Mouse (Mus musculus): ENCODE results near the gene Sptbn1.

The Sptbn1 gene

GRCm38 (mm10) chr11:30267892-30268647 lies at the start of gene Sptbn1:
Sptbn1 (minus strand) TSS chr11:30268175.
- DNase-seq (ENCODE audit: low read depth) = peak; percentile 57

- DNase-seq (ENCODE audit: low read depth) = no peak
Measured at GRCm38 (mm10) chr11:30294279-30294678, 26.3 kb upstream of the Sptbn1 start.

- DNase-seq (ENCODE audit: low read depth) = no peak
Measured at GRCm38 (mm10) chr11:30292221-30293160, 24.5 kb upstream of the Sptbn1 start.

DNA sequence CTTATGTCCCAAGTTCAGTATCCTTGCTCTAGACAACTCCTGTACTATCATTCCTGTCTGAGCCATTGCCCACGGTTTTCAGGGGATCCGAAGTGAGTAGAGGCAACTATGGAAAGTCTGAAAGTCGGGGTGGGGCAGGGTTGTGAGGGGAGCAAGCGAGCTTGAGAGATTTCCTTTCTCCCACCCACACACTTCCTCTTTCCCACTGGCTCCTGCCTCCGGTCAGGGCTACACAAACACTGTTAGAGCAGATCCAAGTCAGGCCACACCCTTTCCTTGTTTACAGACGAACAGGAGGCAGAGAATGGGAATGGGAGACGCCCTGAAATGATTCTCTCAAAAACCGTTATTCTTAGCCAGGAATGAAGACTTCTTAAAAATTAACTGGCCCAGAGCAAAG lies 23.2 kb upstream of the Sptbn1 start:
- DNase-seq (ENCODE audit: low read depth) = no peak

DNA sequence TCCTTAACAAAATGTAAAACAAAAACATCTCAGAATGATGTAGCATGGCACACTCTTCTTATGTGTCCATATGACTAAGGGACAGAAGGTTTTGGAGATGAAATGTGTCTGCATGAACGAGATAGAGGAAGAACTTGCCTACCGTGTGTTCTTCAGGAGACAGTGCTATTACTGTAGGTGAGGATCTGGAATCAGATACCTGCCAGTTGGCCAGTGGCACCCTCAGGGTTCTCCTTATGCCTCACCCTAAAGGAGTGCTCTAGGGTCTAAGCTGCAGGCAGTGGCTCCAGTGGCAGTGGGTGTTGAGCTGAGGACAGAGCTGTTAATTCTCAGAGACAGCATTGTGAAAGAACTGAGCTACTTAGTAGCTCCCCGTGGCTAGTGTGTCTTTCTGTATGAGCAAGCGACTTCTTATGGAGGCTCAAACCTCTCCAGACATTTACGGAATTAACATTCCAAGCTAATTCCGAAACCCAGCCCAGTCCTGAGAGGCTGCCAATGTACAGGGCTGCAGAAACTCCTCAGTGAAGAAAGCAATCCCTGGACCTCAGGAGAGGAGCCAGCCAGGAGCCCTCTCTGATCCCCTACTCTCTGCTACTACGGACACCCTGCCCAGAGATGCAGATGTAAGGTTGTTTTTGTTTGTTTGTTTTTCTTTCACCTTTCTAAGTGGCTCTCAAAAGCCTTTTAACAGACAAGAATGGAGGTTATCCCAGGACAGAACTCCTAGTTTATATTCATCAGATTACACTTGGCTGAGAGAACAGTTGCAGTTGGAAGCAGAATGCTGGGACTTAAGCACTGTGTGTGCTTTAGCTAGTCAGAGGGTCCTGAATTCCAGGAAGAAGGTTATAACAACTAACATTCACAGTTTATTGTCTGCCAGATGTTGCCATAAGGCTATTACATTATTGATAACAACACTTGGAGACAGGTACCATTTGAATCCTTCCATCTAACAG lies 21.8 kb upstream of the Sptbn1 start:
- no peak for DNase-seq (ENCODE audit: low read depth)

DNA sequence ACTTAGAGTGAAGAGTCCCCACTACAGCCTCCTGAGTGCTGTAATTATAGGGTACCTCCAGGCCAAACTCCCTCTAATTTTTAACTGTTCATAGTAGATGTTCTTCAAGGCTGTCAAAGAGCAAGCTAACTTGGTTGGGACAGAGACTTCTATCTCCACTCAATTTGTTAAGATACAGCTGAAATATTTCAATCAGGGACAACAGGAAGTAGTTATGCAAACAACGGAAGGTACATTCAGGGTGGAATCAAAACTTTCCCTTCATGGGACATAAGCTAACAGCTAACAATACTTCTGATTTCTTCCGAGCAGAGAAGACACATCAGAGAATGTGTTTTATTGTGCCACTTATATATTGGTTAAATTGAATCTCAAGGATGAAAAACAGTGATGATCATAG lies 20.1 kb upstream of the Sptbn1 start:
- DNase-seq (ENCODE audit: low read depth) = no peak

DNA sequence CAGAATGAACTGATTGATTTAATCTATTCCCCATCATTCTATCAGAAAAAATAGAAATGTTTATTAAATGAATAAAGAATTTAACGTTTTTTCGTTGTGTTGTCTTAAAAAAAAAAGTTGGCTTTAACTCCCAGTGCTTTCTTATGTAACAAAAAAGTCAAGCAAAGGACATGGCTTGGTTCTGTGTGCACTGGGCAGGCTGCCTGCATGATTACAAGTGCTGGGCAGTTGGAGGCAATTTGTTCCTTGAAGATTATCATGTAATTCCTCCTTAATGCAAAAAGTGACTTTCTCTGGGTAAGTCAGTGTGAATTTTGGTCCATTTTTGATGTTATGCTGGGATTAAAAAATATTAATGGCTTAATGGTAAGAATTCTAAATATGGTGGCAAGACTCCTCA lies 15.7 kb upstream of the Sptbn1 start:
- no peak for DNase-seq (ENCODE audit: low read depth)

DNA sequence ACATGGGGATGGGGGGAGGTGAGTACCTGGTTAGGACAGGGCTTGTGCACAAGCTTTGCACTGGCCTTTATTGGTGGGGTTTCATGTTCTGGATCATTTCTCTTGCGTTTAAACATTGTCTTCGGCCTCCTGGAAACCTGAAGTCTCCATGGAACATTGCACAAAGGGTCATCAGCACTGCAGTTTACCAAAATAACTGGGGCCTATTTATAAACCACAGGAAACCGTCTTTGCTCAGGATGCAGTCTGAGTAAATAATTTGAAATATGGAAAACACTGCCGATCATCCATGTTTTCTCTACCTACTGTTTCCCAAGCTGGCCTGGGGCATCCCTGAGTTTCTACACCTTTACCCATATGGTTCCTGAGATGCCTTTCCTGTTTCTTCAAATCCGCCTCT lies 13.1 kb upstream of the Sptbn1 start:
- DNase-seq (ENCODE audit: low read depth) = no peak

DNA sequence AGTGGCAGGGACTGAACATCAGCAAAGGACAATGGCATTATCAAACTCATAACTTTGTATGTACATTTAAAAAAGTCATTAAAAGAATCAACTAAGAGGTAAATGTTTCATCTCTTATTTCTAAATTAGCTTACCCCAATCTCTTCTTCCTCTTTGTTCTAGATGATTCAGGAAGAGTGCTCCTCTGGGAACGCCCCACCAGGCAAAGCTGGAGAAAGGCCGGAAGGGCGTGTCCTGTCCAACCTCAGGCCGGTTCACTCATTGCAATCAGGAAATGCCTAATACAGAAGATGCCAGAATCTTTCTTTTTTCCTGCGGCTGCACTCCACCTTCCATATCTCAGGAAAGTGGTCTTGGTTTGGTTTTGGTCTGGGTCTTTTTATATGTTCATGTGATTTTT lies 11.3 kb upstream of the Sptbn1 start:
- no peak for DNase-seq (ENCODE audit: low read depth)

DNA sequence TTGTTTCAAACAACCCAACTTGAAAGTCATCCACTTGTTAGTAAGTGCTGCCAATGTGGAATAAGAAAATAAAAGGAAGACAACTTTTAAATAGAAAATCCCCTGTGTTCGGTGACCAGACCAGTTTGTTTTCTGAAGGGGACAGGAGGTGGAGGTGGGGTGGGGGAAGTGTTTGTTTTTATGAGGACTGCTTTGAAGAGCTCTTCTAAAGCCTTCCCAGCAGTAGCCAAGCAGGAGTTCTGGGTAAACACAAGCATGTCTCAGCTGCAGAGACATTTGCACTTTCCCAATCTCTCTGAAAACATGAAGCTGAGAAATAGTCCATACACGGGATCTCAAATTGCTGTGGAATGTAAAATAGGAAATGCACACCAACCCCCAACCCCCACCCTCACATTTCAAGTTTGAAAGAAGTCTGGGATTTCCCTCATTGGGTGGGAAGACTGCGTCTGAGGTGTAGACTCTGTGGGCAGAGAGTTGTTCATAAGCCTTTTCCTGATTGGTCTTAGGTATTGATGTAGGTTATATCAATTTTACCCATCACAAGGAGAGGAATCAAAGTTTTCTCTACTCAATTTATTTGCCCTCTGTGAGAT lies 7.6 kb upstream of the Sptbn1 start:
- DNase-seq (ENCODE audit: low read depth) = no peak

GRCm38 (mm10) chr11:30269524-30269923 lies 1.5 kb upstream of the Sptbn1 start:
- DNase-seq (ENCODE audit: low read depth) = peak; percentile 14

GRCm38 (mm10) chr11:30268648-30269375 lies 837 bp upstream of the Sptbn1 start:
- peak; percentile 4 for DNase-seq (ENCODE audit: low read depth)

DNA sequence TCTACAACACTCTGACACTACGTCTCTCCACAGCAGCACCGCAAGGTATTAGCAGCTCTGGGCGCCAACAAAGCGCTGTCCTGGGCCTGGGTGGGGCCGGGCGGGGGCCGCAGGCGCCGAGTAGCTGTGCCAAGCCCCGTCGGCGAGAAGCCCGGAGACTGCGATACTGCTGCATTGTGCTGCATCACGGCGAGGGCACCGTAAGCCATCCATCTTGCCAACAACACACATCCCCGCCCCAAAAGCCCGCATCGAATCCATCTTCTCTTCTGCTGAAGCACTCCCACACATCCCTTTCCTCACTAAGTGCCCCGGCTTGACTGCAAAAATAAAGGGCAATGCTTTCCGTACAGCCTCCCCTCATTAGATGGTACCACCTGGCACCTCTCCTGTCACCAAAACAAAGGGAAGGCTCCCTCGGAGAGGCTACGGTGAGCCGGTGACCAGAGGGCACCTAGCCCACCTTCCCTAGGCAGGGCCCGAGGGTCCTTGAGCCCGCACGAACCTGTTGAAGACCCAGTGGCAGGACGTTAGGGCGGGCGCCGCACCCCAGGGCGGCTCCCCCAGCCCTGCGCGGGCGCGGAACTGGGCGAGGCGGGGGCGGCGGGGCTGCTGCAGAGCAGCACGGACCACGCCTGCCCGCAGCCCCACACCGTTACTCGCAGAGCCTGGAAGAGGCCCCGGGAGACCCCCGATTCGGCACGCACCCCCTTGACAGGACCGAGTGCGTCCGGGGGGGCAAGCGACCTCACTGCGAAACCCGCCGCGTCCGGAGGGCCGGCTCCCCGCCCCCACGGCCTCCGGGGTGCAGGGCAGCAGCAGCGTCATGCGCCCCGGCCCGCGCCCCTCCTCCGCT lies 711 bp downstream of the Sptbn1 start:
- peak; percentile 42 for DNase-seq (ENCODE audit: low read depth)

GRCm38 (mm10) chr11:30266691-30267035 lies 1.3 kb downstream of the Sptbn1 start:
- DNase-seq (ENCODE audit: low read depth) = no peak

DNA sequence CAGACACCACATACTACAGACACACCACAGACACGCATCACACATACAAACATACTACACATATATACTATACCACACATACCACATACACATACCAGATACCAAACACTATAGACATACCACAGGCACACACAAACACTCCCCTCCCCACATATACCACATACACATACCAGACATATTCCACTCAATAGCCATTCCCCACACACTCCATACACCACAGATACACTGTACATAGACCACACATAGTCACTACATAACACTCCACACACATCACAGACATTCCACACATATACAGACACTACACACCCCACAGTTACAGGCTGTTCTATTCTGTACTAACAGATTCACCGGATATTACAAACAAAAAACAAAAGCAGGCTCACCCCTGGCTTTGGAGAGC lies 2.3 kb downstream of the Sptbn1 start:
- no peak for DNase-seq (ENCODE audit: low read depth)

DNA sequence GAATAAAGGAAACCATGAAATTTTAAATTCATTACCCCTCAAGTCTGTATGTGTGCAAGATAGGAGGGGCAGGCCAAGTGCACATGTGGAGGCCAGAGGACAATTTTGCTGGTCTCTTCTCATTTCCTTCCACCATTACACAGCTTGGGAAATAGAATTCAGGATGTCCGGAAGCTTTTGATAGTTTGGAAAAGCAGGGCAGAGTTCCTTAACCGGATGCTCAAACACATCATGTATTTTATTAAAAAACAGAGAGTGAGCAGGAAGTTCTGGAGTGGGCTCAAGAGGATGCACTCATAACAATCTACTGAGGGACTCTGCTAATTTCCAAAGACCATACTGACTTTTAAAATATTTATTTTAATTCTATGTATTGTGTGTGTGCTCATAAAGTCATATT lies 4.3 kb downstream of the Sptbn1 start:
- DNase-seq (ENCODE audit: low read depth) = no peak

DNA sequence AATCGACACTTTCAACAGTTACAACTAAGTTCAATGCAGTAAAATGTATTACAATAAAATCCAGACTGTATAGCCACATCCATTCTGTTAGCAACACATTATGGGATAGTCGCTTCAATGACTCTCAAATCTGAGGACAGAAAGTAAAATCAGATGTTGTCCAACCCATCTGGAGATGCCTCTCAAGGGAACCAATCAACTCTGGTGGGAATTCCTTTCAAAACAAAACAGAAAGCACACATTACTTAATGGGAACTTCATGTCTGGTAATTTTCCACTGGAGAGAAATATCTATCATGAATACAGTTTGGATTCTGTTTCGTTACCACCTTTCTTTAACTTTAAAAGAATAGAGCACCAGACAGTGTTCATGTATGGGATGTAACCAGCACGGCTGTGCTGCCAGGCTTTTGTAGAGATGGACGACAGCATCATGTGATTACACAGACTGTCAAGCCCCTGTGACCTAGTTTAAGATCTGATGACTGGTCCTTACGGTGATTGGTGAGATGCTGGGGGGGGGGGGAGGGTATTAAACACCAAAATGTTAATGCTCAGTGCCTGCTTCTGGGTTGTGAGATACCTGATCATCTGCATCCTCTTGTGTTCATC lies 9.1 kb downstream of the Sptbn1 start:
- no peak for DNase-seq (ENCODE audit: low read depth)

GRCm38 (mm10) chr11:30257812-30258211 lies 10.2 kb downstream of the Sptbn1 start:
- DNase-seq (ENCODE audit: low read depth) = no peak

- DNase-seq (ENCODE audit: low read depth) = no peak
Measured at GRCm38 (mm10) chr11:30257085-30257484, 10.9 kb downstream of the Sptbn1 start.

DNA sequence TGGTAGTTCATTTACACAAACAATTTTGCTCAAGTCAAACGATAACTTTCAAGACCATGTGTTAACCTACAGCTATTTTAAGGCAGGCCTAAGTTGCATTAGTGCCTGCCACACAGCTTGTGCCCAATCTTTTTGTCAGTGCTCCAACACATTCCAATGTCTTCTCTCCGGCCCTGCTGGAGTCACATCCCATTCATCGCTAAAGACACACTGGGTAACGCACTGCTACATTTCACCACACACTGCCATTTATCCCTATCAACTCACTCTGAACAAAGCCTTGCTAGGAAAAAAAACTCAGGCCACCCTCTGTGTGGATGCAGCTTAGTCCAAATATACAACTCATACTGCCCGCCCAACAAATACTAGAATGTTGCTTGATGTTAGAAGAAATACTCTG lies 11.5 kb downstream of the Sptbn1 start:
- no peak for DNase-seq (ENCODE audit: low read depth)
